Mouse (Mus musculus): ENCODE measurements around the gene Dmc1. TPM values are rescaled to one million over a fixed set of nuclear protein-coding genes. Genes with fewer than 3 reads are reported as not detected.
A peak's percentile ranks its signal among the peaks of the same experiment; 100 is the strongest.

Gene Dmc1
- total RNA-seq, 2 experiments from 2014 or later: 0.31 to 0.86 TPM

DNA sequence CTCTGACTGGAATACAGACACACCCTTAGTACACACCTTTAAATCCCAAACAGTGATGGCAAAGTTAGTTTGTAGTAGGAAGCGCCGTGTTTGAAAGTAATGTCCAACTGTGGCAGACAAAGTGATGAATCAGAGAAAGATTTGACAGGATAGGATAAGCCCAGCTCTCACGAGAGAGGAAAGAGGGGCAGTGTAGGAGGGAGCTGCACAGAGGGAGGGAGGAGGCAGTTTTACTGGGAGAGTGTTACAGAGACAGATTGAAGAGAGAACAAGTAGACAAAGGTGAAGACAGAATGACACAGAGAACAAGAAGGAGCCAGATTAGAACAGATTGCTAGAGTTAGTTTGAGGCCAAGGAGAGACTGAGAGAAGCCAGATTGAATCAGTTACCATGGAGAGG, 45.3 kb downstream of the Dmc1 start:
- no peak for DNase-seq

DNA sequence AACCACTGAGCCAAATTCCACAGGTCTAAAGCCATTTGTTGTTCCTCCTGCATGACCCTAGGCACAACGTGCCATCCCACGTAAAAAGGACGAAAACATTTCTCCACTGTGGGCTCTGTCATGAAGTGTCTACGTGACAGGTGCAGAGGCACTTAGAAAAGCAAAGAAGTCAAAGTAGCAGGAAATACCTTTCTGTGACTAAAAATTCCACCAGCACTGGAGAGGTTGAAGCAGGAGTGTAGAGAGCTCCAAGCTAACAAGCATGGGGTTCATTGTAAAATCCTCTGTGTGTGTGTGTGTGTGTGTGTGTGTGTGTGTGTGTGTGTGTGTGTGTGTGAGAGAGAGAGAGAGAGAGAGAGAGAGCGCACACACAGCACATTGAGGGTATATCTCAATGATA, 52.3 kb downstream of the Dmc1 start:
- no peak for DNase-seq

DNA sequence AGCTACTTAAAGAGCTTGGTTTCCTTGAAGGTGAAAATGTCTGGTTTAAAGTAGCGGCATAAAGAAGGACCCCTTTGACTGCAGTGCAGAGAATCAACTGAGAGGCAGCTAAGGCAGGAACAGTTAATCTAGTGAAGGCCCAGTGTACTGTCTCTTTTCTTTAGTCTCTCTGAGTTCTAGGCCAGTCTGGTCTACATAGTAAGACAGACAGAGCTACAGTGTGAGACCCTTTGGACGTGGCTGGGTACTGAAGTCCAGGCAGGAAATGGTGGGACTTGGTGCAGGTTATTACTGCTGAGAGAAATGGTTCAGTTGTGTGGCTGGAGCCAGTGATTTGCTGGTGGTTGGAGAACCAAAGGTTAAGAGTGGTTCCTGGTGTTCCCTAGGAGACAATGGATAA, 56.7 kb downstream of the Dmc1 start:
- DNase-seq: no peak

DNA sequence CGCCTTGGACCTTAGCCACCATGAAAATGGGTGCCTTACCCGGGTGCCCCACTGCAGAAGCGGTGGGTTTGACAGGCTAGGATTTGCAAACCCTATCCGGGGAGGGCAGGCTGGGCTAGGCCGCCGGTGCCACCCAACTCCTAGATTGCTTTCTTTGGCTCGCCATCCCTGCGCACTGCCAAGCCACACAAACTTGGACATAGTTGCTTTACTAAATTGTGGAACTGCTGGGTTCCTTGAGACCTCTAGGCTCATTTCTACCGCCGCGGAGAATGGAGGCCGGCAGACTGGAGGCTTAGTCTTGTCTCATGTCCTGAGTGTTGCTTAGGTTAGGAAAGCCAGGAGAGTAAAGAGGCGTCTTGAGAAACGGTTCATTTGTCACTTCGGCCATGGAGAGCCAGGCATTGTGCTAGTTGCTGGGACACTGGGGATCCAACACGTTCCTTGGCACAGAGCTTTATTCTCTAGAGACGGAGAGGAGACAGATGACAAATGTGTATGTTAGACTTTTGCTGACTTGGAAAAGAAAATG, 57.6 kb downstream of the Dmc1 start:
- DNase-seq: no peak

DNA sequence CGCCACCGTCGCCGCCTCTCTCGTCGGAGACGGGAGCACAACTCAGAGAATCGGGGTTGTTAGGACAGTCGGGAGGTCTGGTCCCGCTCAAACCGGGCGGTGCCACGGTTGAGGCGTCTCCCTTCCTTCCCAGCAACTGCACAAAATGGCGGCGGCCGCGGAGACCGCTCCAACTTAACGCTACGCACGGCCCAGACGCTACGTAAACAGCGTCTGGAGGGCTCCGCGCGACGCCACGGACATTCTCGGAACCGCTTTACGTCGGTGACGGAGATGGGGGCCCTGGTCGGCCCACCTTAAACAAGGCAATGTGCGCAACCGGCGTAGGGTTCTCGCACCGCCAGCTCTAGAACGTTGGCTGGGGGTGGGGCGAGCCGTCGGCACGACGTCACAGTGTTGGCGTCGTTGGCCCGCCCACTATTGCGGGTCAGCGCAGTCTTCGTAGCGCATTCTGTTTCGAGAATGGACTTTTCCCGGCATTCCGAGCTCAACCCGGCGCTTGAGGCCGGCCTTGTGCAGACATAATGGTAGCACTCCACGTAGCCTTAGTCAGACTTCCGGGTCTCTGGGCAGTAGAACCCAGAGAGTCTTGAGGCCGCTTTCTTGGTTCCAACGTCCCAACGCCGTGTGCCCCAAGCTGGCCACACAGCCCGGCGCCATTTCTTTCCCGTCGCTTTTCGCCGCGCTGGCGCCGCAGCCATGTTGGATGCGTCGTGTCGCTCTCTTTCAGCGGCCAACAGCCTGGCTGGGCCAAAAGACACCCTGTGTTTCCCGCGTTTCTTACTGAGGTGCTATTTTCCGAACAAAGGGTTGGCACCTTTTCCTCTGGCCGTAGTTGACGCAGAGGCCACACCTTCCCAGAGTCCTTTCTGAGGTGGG, 58.3 kb downstream of the Dmc1 start, which contains the start of gene Ddx17:
TSS of gene Ddx17 (minus strand) at position 332 of the 879 bp plus-strand sequence.
- peak; percentile 99 for DNase-seq

DNA sequence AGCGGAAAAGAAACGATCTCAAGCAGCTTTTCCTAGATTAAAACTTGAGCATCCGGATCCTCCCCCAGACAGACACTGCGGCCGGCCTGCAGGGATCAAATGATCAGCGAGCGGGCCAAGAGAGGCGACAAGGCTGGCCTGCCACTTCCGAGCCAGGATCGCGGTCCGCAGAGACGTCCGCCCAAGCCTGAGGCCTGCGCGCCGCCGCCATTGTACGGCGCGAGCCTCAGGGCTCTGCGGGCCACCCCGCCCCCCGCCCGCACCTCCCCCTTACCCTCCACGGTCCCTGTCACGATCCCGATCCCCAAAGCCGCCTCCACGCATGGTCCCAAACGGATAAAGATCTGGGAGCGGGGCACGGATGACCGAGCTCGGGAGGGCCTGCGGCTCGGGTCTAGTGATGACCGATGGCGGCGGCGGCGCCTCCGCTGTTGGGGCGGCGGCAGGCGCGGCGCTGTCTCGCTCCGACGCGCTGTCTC, 58.9 kb downstream of the Dmc1 start:
- peak; percentile 84 for DNase-seq

DNA sequence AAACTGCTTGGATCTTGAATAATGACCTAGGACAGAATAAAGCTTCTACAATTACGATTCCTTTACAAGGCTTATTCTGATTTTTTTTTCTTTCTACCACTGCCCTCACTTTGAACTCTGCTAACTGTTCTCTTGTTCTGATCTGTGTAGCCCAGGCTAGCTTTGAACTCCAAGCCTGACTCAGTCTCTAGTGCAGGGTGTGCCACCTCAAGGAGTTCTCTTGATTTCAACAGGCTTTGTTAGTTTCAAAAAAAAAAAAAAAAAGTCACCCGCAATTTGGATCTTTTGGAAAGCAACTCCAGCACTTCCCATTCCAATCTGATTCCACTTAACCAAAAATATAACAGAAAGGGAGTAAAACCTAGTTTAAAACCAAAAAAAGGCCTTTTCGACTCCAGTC, 59.4 kb downstream of the Dmc1 start:
- no peak for DNase-seq

DNA sequence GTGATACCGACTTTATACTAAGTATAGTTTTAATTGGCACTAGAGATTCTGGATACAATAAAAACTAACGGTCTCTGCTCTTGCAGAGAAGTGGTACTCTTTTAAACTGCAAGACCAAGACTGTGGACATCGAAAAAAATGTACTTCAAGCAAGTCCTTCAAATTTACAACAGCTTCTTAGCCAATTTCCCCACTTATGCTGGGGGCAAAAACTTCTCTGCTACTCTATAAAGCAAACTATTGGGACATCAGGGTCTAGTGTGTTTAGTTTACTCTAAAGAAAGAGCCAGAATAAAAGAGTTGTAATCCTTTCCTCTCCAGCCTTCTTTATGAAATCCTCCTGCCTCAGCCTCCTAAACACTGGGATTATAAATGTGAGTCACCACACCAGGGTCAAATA, 60.9 kb downstream of the Dmc1 start:
- no peak for DNase-seq

DNA sequence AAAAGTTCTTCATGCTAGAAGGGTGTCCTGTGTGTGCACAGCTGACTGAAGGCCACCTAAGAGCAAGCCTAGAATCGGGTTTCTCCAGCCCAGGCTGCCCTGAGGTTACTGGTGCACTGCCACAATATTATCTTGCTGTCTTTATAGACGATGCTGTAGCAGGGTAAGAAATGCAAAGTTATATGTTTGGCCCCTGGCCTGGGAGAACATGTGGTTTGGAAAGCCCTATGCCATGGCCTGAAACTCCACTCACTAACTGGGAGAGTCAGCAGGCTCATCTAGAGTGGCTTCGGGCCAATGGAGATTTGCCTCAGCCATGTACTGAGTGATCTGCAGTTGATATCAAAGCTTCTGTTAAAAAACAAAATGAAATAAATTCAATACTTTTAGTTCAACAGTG, 71.1 kb downstream of the Dmc1 start:
- no peak for DNase-seq

DNA sequence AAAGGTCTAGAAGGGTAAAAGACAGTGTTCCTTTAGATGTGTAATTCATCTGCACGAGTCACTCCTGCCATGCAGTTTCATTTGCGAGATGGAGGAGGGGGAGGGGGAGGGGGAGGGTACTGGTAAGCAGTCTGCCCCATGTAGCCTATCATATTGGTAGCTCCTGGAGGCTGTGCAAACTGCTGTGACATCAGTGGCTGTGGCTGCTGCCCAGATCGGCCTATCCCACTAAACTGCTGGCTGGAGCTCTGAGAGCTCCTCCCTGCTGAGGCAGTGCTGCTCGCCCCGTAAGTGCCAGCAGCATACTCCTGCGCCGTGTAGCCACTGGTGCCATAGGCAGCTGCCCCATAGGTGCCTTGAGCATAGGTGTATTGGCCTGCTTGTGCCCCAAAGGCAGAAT, 75.0 kb downstream of the Dmc1 start:
- no peak for DNase-seq

DNA sequence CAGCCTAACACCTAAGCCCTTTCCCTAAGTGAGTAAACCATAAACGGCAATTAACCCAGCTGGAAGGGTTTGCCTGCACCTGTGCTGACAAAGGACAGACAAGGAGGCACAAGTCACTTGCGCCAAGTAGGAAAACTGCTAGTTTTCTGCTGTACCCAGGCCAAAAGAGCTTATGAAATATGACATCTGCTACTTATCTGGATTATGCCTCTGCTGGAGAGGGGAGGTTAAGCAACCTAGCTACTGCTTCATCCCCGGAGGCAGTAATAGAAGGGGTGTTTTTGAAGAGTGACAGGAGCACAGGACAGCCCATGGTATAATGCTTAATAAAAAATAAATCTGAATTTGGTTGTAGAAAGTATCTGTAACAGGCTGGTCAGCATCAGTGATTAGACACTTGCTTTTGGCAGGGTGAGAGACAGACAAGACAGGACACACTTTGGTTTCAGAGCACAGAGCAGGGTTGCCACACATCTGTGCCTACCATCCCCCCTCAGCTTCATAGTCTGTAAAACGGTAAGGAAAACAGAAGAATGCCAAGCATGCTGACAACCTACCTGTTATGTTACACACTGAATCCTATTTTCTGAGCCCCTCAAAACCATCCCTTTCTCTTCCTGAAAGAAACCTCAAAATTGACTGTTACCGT, 76.8 kb downstream of the Dmc1 start:
- DNase-seq: no peak

DNA sequence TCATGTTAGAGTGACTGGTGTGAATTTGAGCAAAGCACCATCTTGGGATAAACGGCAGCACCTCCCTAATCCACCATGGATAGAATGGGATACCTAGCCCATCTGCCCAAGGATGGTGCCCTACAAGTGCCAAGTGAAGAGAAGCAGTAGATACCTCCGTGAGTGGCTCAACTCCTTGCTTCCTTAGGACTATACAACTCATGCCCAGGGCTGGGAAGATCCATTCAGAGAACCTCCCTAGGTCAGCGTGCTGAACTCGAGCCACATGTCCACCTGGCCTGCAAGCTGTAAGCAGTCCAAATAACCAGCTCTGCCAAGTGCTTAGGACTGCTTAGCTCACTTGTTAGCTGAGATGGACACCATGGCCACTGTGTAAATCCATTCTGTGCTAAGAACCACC, 77.7 kb downstream of the Dmc1 start:
- no peak for DNase-seq

DNA sequence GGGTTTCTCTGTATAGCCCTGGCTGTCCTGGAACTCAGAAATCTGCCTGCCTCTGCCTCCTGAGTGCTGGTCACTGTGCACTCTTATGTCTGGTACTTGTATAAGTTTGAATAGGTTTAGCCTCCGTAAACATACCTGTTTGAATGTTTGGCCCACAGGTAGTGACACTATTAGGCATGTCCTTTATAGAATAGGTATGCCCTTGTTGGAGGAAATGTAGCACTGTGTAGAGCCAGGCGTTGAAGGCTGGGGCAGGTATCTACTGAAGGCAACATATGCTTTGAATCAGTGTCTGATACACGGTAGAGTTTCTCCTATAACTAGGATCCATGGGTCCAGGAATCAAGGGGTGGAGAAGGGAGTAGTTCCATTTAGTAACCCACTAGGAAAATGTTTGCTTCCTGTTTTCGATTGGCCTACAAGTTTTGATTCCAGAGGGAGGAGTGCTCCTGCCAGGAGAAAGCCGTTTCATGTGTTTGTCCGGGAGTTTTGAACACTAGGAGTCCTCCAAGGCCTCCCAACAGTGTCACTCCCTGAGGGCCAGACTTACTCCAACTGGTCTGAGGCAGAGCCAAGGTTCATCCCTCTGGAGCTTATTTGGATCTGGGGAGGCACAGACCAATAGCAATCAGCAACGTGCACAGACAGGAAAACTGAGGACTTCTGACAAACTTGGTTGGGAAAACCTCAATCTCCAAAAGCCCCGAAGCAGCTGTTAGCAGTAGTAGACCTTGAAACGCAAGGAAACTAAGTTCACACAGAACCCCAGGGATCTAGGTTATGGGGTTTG, 78.7 kb downstream of the Dmc1 start:
- DNase-seq: peak; percentile 44

DNA sequence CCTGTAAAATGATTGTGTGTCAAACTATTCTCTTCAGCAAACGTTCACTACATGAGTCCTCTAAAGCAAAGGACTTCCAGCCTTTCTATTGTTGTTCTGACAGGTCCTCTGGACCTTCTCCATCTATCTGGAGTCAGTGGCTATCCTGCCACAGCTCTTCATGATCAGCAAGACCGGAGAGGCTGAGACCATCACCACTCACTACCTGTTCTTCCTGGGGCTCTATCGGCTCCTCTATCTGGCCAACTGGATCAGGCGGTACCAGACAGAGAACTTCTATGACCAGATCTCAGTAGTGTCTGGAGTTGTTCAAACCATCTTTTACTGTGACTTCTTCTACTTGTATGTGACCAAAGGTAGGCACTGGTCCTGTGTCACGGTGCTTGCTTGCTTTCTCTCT, 79.3 kb downstream of the Dmc1 start:
- DNase-seq: no peak

DNA sequence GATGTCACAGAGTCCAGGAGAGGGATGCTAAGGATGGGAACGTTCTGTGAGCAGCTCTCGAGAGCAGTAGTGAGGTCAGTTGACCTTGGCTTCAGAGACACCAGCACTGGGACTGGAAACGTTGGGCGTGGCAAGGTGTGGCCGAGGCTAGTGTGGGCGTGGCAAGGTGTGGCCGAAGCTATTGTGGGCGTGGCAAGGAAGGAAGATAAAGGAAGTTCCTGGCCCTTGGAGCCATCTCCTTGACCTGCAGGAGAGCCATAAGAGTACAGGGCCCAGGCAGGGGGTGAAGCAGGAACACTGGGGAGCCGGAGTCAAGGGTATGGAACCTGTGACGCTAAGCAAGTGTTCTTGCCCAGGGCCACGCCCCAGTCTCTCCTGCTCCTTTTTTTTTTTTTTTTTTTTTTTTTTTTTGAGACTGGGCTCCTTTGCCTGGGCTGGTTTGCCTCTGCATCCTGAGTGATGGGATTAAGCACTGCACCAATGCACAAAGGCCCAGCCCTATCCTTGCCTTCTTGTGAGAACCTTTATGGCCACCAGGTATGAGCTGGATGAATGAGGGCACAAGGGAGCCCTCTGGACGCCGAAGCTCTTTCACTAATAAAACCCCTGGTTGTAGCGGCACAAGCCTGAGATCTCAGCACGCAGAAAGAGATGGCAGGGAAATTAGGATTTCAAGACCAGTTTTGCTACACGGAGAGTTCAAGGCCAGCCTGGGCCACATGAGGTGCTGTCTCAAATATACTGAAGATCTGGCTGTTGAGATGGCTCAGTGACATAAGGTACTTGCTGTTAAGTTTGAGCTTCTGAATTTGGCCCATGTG, 85.3 kb downstream of the Dmc1 start:
- DNase-seq: no peak

DNA sequence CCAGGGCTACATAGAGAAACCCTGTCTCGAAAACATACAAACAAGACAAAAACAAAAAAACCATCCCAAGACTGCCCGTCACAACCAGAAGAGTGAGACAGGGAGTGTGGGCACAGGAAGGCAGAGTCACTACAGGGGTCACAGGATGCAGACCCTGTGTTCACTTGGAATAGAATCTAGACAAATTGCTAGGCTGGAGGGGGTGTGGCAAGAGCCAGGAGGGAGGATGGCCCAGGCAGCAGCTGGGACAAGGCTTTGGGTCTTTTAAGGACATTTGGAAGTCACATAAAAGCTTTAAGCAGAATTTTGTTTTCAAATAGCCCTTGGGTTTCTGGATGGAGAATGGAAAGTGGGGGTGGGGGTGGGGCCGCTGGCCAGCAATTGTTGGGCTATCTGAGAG, 86.3 kb downstream of the Dmc1 start:
- no peak for DNase-seq

DNA sequence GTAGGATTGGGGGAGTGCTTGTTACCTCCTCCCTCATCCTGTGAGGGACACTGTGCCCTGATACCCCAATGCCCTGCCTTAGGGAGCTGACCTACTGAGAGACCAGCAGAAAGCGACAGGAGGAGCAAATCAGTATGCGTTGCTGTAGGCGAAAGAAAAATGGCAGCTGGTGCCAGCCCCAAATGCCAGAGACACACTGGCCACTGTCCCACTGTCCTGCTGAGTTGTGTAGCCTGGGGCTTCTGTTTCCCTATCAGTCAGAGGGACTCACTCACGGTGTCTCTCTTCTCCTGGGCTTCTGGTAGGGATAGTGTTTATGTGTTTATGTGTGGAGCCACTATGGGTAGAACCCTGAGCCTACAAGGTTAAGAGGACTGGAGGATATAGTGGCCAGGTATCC, 87.2 kb downstream of the Dmc1 start:
- no peak for DNase-seq

DNA sequence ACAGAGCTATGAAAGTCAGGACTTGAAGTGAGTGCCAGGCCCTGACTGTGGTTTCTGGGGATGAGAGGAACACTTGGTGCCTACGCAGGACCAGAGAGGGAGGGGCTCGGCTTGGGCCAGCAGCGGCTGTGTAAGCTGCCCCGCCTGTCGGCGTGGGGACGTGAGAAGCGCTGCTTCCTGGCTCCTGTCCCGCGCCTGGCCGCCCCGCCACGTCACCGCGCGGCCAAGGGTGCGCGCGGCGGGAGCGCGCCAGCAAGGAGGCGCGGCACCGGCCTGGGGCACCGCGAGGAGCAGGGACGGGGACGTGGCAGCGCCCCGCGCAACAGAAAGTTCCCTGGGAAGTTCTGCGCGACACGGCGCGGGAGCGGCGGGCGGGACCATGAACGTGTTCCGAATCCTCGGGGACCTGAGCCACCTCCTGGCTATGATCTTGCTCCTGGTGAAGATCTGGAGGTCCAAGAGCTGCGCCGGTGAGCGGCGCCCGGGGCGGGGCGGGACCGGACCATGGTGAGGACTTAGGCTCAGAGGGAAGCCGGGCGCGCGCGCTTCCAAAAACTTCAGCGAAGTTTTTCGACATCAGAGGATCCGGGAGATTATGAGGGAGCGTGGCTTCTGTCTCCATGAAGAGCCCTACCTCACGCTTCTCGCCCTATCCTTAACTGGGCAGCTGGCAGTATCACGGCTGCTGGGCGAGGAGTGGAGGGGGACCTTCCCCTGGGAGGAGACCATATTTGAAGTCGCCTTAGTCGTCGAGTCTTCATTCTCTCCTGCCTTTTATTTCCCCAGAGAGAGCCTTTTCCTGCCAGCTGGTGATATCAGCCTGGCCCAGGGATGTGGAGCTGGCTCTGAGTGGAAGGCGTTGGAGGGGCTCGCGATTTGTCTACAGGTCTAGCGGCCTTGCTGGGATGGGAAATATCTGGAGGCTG, 88.5 kb downstream of the Dmc1 start, which contains the start of gene Kdelr3:
TSS of gene Kdelr3 (plus strand) at position 241 of the 926 bp plus-strand sequence.
- peak; percentile 90 for DNase-seq

DNA sequence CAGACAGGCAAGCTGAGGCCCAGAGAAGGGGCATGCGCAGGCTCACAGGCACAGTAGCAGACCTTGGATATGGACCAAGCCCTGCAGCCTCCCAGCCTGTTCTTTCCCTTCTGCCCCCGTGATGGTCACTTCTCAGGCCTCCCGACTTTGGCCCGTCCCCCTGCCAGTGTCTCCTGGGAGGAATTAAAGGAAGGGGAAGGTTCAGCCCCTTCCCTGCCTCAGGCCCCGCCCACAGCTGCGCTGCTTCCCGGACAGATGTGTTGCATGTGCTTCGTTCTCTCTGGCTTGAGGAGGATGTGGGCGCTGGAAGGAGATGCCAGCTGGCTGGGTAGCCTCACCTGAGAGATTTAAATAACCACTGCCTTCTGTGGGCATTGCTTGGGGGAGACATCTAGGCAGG, 91.0 kb downstream of the Dmc1 start:
- DNase-seq: peak; percentile 62

DNA sequence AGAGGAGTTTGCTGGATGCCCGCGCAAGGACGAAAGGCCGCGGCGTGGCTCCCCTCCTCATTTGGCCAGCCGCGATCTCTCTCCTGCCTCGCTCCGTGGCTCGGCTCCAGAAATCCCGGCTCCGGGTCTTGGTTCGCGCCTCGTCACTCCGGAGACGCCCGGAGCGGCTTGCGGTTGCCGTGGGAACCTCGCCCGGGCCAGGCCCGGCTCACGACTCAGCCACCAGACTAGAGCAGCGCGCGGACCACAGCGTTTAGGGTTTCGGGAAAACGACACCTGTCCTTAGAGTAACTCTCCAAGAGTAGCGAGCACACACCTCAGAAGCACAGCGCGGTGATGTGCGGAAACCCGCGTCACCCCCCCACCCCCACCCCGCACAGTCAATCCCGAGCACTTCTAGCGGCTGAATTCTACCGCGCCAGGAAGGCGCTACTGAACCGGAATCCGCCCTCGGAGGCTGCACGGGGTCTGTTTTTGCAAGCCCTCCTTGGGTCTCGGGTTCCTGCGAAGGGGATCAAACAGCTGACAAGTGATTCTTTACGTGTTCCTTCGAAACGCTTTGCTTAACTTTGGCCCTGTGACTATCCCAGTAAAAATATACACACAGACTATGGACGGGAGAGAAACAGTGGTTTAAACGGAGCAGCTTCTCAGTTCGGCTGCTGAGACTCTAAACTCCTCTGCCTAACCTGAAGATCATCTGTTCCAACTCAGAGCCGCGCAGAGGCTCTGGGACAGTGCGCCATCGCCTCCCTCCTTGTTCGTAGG, 93.2 kb downstream of the Dmc1 start:
- peak; percentile 93 for DNase-seq

Measured in heart, postnatal 4 days (tissue).